Mouse (Mus musculus): ENCODE measurements around the gene Tmem52.

The Tmem52 gene

DNA sequence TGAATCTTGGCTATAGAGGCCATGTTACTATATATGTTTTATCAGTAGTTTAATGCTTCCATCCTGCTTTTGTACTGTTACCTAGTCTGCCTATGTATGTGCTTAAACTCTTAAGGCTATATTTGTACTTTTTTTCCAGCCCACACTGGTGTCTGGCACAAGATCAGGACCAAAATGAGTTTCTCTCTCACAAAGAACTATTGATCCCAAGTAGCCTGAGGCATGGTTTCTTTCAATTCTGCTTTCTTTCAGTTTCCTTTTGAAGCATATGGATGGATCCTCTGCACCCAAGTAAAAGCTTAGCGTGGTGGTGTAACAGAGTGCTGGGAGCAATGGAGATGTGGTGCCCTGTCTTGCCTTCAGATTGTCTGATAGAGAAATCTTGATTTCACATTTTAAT lies 42.1 kb downstream of the Tmem52 start:
- no peak for DNase-seq (ENCODE audit: low spot score in 2 of 2)

- no peak for DNase-seq (ENCODE audit: low spot score in 2 of 2)
These were observed 45.9 kb downstream of the Tmem52 start for GRCm38 (mm10) chr4:155514810-155515209.

- no peak for DNase-seq (ENCODE audit: low spot score in 2 of 2)
These were observed 49.1 kb downstream of the Tmem52 start for GRCm38 (mm10) chr4:155517948-155518517.
